Mouse (Mus musculus) stomach, postnatal 0 days (tissue): Measurements from ENCODE around the gene Scn1a. TPM values are rescaled to one million over a fixed set of nuclear protein-coding genes. Genes with fewer than 3 reads are reported as not detected.

ENCODE experiments used
- ATAC-seq: fragments of 200-750 bp; cut with Nextera tagmentation; 2 replicates; pipeline ENCODE4 v1.8.0; 2017; ENCODE audit not compliant: low FRiP score, low TSS enrichment
- DNase-seq: peaks from one replicate; pipeline ENCODE4 v3.0.0-alpha.2; 2016; ENCODE audit warnings: low spot score
- H3K27ac ChIP-seq: fragments of 300-500 bp; sonication (generic); replicated peaks from 2 replicates; pipeline ENCODE4 v1.5.1; 2014; ENCODE audit warnings: mild to moderate bottlenecking, control low read depth
- H3K27me3 ChIP-seq: fragments of 300-500 bp; sonication (generic); 2 replicates; pipeline ENCODE4 v1.6.1; 2014; ENCODE audit warnings: low read length; ENCODE audit not compliant: control insufficient read depth, insufficient read depth
- H3K36me3 ChIP-seq: fragments of 300-500 bp; sonication (generic); 2 replicates; pipeline ENCODE4 v1.6.1; 2014; ENCODE audit warnings: low read length, mixed read lengths; ENCODE audit not compliant: control insufficient read depth, insufficient read depth
- H3K4me1 ChIP-seq: fragments of 300-500 bp; sonication (generic); replicated peaks from 2 replicates; pipeline ENCODE4 v1.6.1; 2014; ENCODE audit warnings: antibody characterized with exemption; ENCODE audit not compliant: control insufficient read depth, insufficient read depth
- H3K4me2 ChIP-seq: fragments of 300-500 bp; sonication (generic); replicated peaks from 2 replicates; pipeline ENCODE4 v1.6.1; 2014; ENCODE audit warnings: low read depth, mild to moderate bottlenecking, control low read depth, moderate library complexity
- H3K4me3 ChIP-seq: fragments of 300-500 bp; sonication (generic); 2 replicates; pipeline ENCODE4 v1.5.1; 2014; ENCODE audit warnings: low read depth, low read length, control low read depth
- H3K9ac ChIP-seq: fragments of 300-500 bp; sonication (generic); 2 replicates; pipeline ENCODE4 v1.6.1; 2014; ENCODE audit warnings: mild to moderate bottlenecking, low read length, control low read depth, mixed read lengths
- H3K9me3 ChIP-seq: fragments of 300-500 bp; sonication (generic); 2 replicates; pipeline ENCODE4 v1.6.1; 2016; ENCODE audit warnings: low read length; ENCODE audit not compliant: control insufficient read depth
- CTCF ChIP-seq: IDR thresholded peaks from 2 replicates; pipeline ENCODE4 v1.5.1; 2016; ENCODE audit warnings: antibody characterized with exemption, low read depth, mild to moderate bottlenecking, moderate library complexity
- EP300 ChIP-seq: optimal IDR thresholded peaks from 2 replicates; pipeline ENCODE3; 2016; ENCODE audit warnings: antibody characterized with exemption
- WGBS: fragments of 180-500 bp; shearing (Covaris S2); extraction: QIAGEN DNeasy Blood & Tissue Kit; methylation state at CpG from one replicate; pipeline ENCODE4 v1.1.7; 2014; 5-methylcytosine and 5-hydroxymethylcytosine counted together
- polyA plus RNA-seq: library from polyadenylated mRNA; unstranded; fragments of >200 nt; fragmentation: Nextera tagmentation; extraction: Ambion mirVana; gene quantifications from 2 replicates; pipeline ENCODE4 v1.2.1, GENCODE M21; 2015

The Scn1a gene
- polyA plus RNA-seq, 1 experiment from 2014 or later: 0.07 TPM

DNA sequence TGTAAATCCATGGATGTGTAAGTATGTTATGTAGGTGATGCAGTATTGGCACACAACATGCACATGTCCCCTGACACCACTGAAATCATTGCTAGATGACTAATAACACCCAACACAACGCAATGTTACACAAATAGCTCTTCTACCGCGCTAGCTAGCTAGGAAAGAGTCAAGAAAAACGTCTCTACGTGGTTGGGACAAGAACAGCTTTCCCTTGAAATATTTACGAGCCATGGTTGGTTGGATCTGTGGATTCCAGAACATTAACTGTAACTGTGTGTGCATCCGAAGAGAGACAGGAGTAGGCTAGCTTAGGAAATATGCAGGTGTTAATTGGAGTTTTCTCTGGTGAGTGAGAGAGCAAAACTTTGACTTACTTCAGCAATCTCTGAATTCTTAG is 219.7 kb downstream of the Scn1a start:
- Histone ChIP-seq H3K9me3 (no peaks in the 10 kb centered on the region), H3K27ac (no peak overlapping the region), H3K9ac (no peak overlapping the region), H3K36me3 (peaks cover 4% of the 10 kb centered on the region; the same call in 1 of the 2 replicates), H3K4me1 (no peaks in the 10 kb centered on the region), H3K4me3 (no peak overlapping the region), H3K27me3 (no peaks in the 10 kb centered on the region), H3K4me2 (no peak overlapping the region)
- ATAC-seq (no peak), DNase-seq (no peak)
- TF ChIP-seq CTCF (no peak), EP300 (no peak)
- 92% methylated on average over 7 of the region's 7 CpGs for WGBS

Other genes starting within 250 kb of the Scn1a start
- 3.6 and 4.1 TPM in 2 replicates for gene Ttc21b, start 184.2 kb downstream of the Scn1a start, polyA plus RNA-seq
- gene Scn9a, start 194.1 kb upstream of the Scn1a start, polyA plus RNA-seq: 0.62 and 0.82 TPM in 2 replicates